Mouse (Mus musculus): ENCODE results near the gene Pgf.
"Not testable (repeated sequence)": the region's sequence is repeated elsewhere in the genome, so short reads cannot be mapped to it uniquely, and the experiment has no call there.

Gene Pgf

GRCm38 (mm10) chr12:85156324-85156723, 21.3 kb downstream of the Pgf start:
- DNase-seq (ENCODE audit: low read depth) = no peak

- DNase-seq (ENCODE audit: low read depth) = peak; percentile 65
These were observed 24.6 kb downstream of the Pgf start for GRCm38 (mm10) chr12:85153011-85153410.

- DNase-seq (ENCODE audit: low read depth) = no peak
These were observed 26.4 kb downstream of the Pgf start, which contains the start of gene Rps6kl1 for GRCm38 (mm10) chr12:85151002-85151774. Gene Rps6kl1, minus strand, starts transcription at chr12:85151264.

- no peak for DNase-seq (ENCODE audit: low read depth)
These were observed 27.1 kb downstream of the Pgf start for GRCm38 (mm10) chr12:85150321-85151001.

- DNase-seq (ENCODE audit: low read depth) = no peak
These were observed 30.7 kb downstream of the Pgf start for GRCm38 (mm10) chr12:85146881-85147280.

GRCm38 (mm10) chr12:85146355-85146754, 31.2 kb downstream of the Pgf start:
- peak; percentile 61 for DNase-seq (ENCODE audit: low read depth)

- no peak for DNase-seq (ENCODE audit: low read depth)
These were observed 32.0 kb downstream of the Pgf start for GRCm38 (mm10) chr12:85145630-85146029.

GRCm38 (mm10) chr12:85144821-85145220, 32.8 kb downstream of the Pgf start:
- DNase-seq (ENCODE audit: low read depth) = no peak

GRCm38 (mm10) chr12:85144276-85144675, 33.3 kb downstream of the Pgf start:
- DNase-seq (ENCODE audit: low read depth) = not testable (repeated sequence)

- DNase-seq (ENCODE audit: low read depth) = peak; percentile 80
These were observed 34.8 kb downstream of the Pgf start for GRCm38 (mm10) chr12:85142803-85143202.

GRCm38 (mm10) chr12:85141096-85141495, 36.5 kb downstream of the Pgf start:
- DNase-seq (ENCODE audit: low read depth) = no peak

GRCm38 (mm10) chr12:85140036-85140701, 37.4 kb downstream of the Pgf start:
- no peak for DNase-seq (ENCODE audit: low read depth)

GRCm38 (mm10) chr12:85136627-85137026, 41.0 kb downstream of the Pgf start:
- DNase-seq (ENCODE audit: low read depth) = no peak

- DNase-seq (ENCODE audit: low read depth) = no peak
These were observed 41.8 kb downstream of the Pgf start for GRCm38 (mm10) chr12:85135513-85136470.

- peak; percentile 58 for DNase-seq (ENCODE audit: low read depth)
These were observed 43.4 kb downstream of the Pgf start for GRCm38 (mm10) chr12:85134043-85134794.

- no peak for DNase-seq (ENCODE audit: low read depth)
These were observed 46.2 kb downstream of the Pgf start for GRCm38 (mm10) chr12:85131361-85131760.

GRCm38 (mm10) chr12:85129426-85129978, 48.1 kb downstream of the Pgf start:
- peak; percentile 95 for DNase-seq (ENCODE audit: low read depth)

GRCm38 (mm10) chr12:85126986-85127603, 50.5 kb downstream of the Pgf start:
- peak; percentile 92 for DNase-seq (ENCODE audit: low read depth)

- no peak for DNase-seq (ENCODE audit: low read depth)
These were observed 52.8 kb downstream of the Pgf start for GRCm38 (mm10) chr12:85124751-85125150.

- DNase-seq (ENCODE audit: low read depth) = no peak
These were observed 53.9 kb downstream of the Pgf start for GRCm38 (mm10) chr12:85123645-85124044.
